Mouse (Mus musculus): ENCODE measurements around the gene Enkur.

Gene Enkur

GRCm38 (mm10) chr2:21187576-21187975 lies 17.6 kb downstream of the Enkur start:
- DNase-seq = peak; percentile 34 to 50

- no peak for DNase-seq
These were observed 22.4 kb downstream of the Enkur start for GRCm38 (mm10) chr2:21182811-21183210.

DNA sequence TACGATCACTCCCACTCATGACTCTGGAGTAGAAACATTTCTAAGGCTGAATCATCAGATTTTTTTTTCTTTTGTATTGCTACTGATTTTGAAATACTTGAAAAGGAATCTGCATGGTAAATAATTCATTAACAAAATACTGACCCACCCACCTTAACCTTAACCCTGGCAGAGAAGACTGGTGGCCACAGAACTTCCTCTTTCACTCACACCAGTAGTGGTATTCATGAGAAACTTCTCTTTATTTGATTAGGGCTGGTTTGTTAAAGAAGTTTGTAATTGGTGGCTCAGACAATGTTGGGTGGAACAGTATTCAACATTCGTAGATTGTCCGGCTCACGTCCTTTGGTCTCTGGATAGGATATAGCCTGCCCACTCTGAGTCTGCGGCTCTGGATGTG lies 26.0 kb downstream of the Enkur start:
- no peak for DNase-seq

DNA sequence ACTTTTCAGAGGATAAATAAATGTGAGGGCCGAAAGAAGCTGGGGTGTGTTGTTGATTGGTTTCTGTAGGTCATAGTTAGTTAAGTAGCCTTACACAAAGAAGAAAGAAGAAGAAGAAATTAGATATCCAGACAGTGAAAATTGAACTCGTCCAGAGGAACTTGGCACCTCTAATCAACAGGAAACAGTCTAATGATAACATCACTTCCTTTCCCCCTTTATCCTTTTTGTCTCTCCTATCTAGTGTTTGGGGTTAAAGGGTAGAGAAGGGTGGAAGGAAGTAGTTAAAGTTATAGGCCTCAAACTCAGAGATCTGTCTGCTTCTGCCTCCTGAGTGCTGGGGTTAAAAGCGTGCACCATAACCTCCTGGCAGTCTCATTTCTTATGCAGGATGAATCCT lies 32.4 kb downstream of the Enkur start:
- no peak for DNase-seq

- DNase-seq = no peak
These were observed 37.2 kb downstream of the Enkur start for GRCm38 (mm10) chr2:21167916-21168315.

GRCm38 (mm10) chr2:21164296-21164695 lies 40.9 kb downstream of the Enkur start:
- no peak for DNase-seq

- peak; percentile 11 to 15 for DNase-seq
These were observed 51.7 kb downstream of the Enkur start for GRCm38 (mm10) chr2:21153469-21153868.

GRCm38 (mm10) chr2:21147169-21147568 lies 58.0 kb downstream of the Enkur start:
- DNase-seq = no peak

GRCm38 (mm10) chr2:21146486-21146885 lies 58.7 kb downstream of the Enkur start:
- no peak for DNase-seq

GRCm38 (mm10) chr2:21142616-21143015 lies 62.5 kb downstream of the Enkur start:
- no peak for DNase-seq

DNA sequence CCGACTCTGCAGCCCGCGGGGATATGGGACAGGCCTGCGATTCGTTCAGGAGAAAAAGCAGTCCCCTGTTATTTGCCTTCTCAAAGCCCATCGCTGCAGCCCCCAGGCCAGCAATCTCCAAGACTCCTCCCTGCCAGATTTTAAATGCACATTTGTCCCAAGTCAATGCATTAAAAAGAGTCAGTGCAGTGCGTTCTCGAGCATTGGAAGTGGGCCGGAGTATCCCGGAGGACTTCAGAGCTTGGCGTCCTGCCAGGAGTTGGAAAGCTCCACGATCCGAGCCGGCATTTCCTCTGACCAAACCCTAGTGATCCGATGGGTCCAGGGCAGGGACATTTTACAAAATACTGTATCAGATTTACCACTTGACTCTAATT lies 63.0 kb downstream of the Enkur start:
- DNase-seq = peak; percentile 65 to 79

- peak; percentile 43 to 47 for DNase-seq
These were observed 63.5 kb downstream of the Enkur start for GRCm38 (mm10) chr2:21141520-21142203.

- DNase-seq = no peak
These were observed 64.0 kb downstream of the Enkur start for GRCm38 (mm10) chr2:21141189-21141519.
